Mouse (Mus musculus) midbrain, embryonic 14.5 days (tissue): Measurements from ENCODE around the gene Disc1. TPM values are rescaled to one million over a fixed set of nuclear protein-coding genes. Genes with fewer than 3 reads are reported as not detected.

Source experiments
- ATAC-seq: fragments of 200-750 bp; cut with Nextera tagmentation; 2 replicates; pipeline ENCODE4 v1.8.0; 2017; ENCODE audit warnings: moderate number of reproducible peaks, moderate library complexity; ENCODE audit not compliant: low FRiP score, low TSS enrichment
- DNase-seq: peaks from one replicate; pipeline ENCODE4 v3.0.0-alpha.2; 2015
- H3K27ac ChIP-seq: fragments of 300-500 bp; sonication (generic); replicated peaks from 2 replicates; pipeline ENCODE4 v1.5.1; 2014; ENCODE audit warnings: mild to moderate bottlenecking, low read depth, low read length, moderate library complexity
- H3K27me3 ChIP-seq: fragments of 300-500 bp; sonication (generic); 2 replicates; pipeline ENCODE4 v1.6.1; 2014; ENCODE audit warnings: low read length, control low read depth, mixed read lengths; ENCODE audit not compliant: control insufficient read depth, insufficient read depth
- H3K36me3 ChIP-seq: fragments of 300-500 bp; sonication (generic); 2 replicates; pipeline ENCODE4 v1.6.1; 2014; ENCODE audit warnings: low read length, control low read depth; ENCODE audit not compliant: control insufficient read depth, insufficient read depth
- H3K4me1 ChIP-seq: fragments of 300-500 bp; sonication (generic); 2 replicates; pipeline ENCODE4 v1.6.1; 2014; ENCODE audit warnings: mild to moderate bottlenecking, antibody characterized with exemption, low read length, control low read depth; ENCODE audit not compliant: control insufficient read depth, insufficient read depth
- H3K4me2 ChIP-seq: fragments of 300-500 bp; sonication (generic); 2 replicates; pipeline ENCODE4 v1.6.1; 2014; ENCODE audit warnings: mild to moderate bottlenecking, low read length, moderate library complexity
- H3K4me3 ChIP-seq: fragments of 300-500 bp; sonication (generic); replicated peaks from 2 replicates; pipeline ENCODE4 v1.5.1; 2014; ENCODE audit warnings: low read depth, low read length
- H3K9ac ChIP-seq: fragments of 300-500 bp; sonication (generic); replicated peaks from 2 replicates; pipeline ENCODE4 v1.6.1; 2014; ENCODE audit warnings: mild to moderate bottlenecking, low read length, moderate library complexity
- H3K9me3 ChIP-seq: fragments of 300-500 bp; sonication (generic); 2 replicates; pipeline ENCODE4 v1.6.1; 2016; ENCODE audit warnings: low read length, control low read depth, mixed read lengths; ENCODE audit not compliant: control insufficient read depth
- WGBS: fragments of 180-500 bp; shearing (Covaris S2); extraction: QIAGEN DNeasy Blood & Tissue Kit; methylation state at CpG from one replicate; pipeline ENCODE4 v1.1.7; 2014; 5-methylcytosine and 5-hydroxymethylcytosine counted together
- polyA plus RNA-seq: library from polyadenylated mRNA; unstranded; fragments of >200 nt; fragmentation: Nextera tagmentation; extraction: Ambion mirVana; gene quantifications from 2 replicates; pipeline ENCODE4 v1.2.1, GENCODE M21; 2014

Disc1 gene
- polyA plus RNA-seq, 1 experiment from 2014 or later: 0.78 TPM

DNA sequence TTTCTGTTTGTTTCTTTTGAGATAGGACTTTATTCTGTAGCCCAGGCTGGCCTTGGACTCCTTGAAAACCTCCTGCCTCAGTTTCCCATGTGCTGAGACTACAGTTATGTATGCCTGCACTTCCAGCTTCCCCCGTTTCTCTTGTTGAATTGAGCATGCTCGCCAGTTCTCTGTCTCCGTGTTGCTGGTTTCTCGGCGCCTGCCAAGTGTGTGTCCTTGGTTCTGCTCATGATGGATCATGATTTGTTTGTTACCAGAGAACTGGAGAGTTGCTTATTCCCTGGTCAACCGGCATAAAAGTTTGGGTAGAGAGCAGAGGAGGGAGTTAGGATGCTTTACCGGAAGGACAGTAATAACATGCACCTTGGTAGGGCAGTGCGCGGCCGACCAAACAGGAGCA, 20.1 kb downstream of the Disc1 start:
- no peaks in the 10 kb centered on the region for H3K36me3 ChIP-seq

DNA sequence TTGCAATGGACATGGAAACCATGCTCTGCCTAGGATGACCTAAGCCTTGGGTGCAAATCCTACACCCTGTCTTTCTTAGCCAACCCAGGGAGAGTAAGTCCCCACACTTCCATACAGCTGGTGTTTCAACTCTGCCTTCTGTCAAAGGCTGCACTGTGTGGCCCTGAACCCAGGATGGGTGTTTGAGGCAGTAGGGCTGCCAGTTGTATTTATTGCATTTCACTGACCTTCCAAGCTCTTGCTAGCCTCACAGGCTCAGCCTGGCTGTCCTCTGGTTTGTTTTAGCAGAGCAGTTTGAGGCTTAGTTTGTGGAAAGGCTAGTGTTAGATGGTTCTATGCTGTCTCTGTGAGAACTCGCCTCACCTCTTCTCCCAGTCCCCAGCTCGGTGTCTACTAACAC, 20.6 kb downstream of the Disc1 start:
- ATAC-seq (no peak), DNase-seq (no peak)
- H3K27ac ChIP-seq: no peak overlapping the region
- no peak overlapping the region for H3K4me2 ChIP-seq
- WGBS: 87% methylated on average over 2 of the region's 2 CpGs
- H3K36me3 ChIP-seq: no peaks in the 10 kb centered on the region
- H3K9ac ChIP-seq: no peak overlapping the region
- no peak overlapping the region for H3K4me3 ChIP-seq
- no peaks in the 10 kb centered on the region for H3K9me3 ChIP-seq
- no peaks in the 10 kb centered on the region for H3K27me3 ChIP-seq
- H3K4me1 ChIP-seq: peaks cover 9% of the 10 kb centered on the region; the same call in 1 of the 2 replicates

More for the DNA sequence above, 20.1 kb downstream of the Disc1 start:
- Histone ChIP-seq H3K4me3 (no peak overlapping the region), H3K9ac (no peak overlapping the region), H3K4me1 (peaks cover 11% of the 10 kb centered on the region; the same call in 1 of the 2 replicates), H3K4me2 (no peak overlapping the region), H3K27me3 (no peaks in the 10 kb centered on the region), H3K9me3 (no peaks in the 10 kb centered on the region), H3K27ac (no peak overlapping the region)
- no peak for DNase-seq
- WGBS: 94% methylated on average over 10 of the region's 10 CpGs
- no peak for ATAC-seq

DNA sequence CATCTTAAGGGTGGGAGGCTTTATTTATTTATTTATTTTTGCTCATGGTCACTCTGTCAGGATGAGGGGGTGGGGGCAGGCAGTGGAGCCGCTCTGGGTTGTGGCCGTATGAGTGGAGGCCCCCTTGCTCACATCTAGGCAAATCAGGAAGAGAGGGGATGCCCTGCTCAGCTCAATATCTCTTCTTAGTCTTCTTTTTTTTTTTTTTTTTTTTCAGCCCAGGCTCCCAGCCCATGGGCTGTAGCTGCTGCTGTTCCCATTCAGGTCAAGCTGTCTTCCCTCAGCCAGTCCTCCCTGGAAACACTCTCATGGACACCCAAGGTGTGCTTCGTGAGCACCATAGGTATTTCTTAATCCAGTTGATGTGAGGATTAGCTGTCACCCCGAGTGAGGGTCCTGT, 21.4 kb downstream of the Disc1 start:
- Histone ChIP-seq H3K9ac (no peak overlapping the region), H3K36me3 (no peaks in the 10 kb centered on the region), H3K4me1 (peaks cover 7% of the 10 kb centered on the region; the same call in 1 of the 2 replicates), H3K9me3 (no peaks in the 10 kb centered on the region), H3K27ac (no peak overlapping the region), H3K4me2 (no peak overlapping the region), H3K4me3 (no peak overlapping the region), H3K27me3 (no peaks in the 10 kb centered on the region)
- ATAC-seq (no peak), DNase-seq (no peak)
- 72% methylated on average over 4 of the region's 4 CpGs for WGBS

DNA sequence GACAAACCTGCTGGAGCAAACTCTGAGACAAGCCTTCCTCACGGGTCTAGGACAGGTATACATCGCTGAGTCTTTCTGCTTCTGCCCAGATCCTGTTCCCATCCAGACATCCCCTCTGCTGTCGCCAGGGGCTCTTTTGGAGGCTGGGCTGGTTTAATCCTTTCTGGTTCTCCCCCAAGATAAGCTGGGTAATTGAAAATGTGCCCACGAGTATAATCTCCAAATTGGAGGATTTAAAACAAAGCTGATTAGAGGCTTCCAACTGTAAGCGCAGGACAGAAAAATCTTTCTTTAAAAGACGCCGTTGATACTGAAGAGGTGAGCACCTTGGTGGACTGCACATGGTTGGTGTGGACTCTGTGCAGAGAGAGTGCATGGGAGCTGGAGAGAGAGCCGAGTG, 23.3 kb downstream of the Disc1 start:
- H3K4me1 ChIP-seq: peaks cover 16% of the 10 kb centered on the region
- ATAC-seq (no peak), DNase-seq (peak; percentile 42)
- no peak overlapping the region for H3K9ac ChIP-seq
- H3K9me3 ChIP-seq: no peaks in the 10 kb centered on the region
- peak overlapping the region; percentile 37; the same call in 1 of the 2 replicates for H3K27ac ChIP-seq
- whole genome bisulfite sequencing: 55% methylated on average over 8 of the region's 8 CpGs
- no peaks in the 10 kb centered on the region for H3K27me3 ChIP-seq
- no peaks in the 10 kb centered on the region for H3K36me3 ChIP-seq
- no peak overlapping the region for H3K4me2 ChIP-seq
- H3K4me3 ChIP-seq: no peak overlapping the region

DNA sequence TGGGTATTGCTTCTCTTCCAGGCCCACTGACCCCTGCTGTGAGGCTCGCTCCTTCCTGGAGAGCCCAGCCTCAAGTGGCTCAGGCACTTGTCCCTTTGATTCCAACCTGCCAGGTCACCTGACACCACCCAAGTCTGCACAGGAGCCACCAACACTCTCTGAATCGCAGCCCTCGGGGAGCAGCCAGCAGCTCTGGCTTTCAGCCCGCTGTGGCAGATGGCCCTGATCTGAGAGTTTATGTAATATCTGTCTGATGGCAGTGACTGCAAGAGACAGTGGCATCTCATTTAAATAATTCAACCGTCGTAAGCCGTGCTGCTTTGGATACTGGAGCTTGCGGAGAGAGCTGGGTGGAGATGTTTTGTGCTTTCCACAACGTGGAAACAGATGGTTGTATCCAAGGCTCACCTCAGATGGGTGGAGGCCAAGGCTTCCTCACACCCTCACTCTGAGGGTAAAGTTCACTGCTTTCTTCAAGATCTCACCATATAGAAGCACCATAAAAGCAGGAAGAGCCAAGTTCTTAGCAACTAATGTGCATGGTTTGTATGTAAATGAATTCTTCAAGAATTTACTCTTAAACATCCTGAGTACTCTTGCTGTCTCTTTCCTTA, 24.9 kb downstream of the Disc1 start:
- peak; percentile 31; the same call in 1 of the 2 replicates for ATAC-seq
- WGBS: 31% methylated on average over 9 of the region's 9 CpGs

DNA sequence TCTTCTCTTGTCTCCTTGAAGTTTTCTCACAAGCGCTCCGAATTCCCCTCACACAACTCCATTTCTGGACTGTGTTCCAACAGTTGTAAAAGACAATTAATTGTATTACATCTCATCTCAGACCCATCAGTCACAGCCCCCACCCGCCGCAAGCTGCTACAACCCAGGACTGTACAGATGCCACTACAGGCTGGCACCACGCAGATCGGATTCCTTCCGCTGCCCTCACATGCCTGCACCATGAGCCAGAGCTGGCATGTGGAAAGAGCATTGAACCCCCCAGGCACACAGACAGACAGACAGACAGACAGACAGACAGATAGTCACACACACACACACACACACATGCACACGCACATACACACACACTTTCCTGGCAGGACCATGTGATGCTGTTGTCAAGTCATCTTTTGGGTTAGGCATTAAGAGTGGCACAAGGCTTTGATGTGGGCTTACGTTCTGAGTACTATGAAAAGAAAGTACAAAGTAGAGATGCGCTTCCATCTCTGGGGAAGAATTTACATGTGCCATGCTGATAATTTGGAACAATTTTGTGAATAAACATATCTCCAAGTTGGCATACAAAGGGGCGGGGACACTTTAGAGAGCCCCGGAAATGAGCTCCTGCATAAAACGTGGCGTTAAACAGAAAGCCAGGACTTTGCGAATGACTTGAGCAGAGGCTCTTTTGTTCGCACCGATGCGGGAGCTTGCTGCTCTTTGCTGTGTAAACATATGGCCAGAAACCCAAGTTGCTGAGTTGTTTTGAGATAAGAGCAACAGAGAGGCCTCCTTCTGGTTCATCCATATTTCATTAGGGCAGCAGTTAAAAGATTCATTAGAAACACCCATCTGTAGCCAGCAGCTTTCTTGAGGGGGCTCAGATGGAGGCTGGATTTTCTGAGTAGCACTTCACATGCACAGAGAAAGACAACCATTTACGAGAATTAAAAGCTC, 26.7 kb downstream of the Disc1 start:
- H3K27ac ChIP-seq: no peak overlapping the region
- no peak overlapping the region for H3K9ac ChIP-seq
- H3K9me3 ChIP-seq: no peaks in the 10 kb centered on the region
- DNase-seq (peak; percentile 57), ATAC-seq (no peak)
- no peaks in the 10 kb centered on the region for H3K36me3 ChIP-seq
- H3K4me3 ChIP-seq: no peak overlapping the region
- H3K4me2 ChIP-seq: no peak overlapping the region
- WGBS: 58% methylated on average over 19 of the region's 19 CpGs
- no peaks in the 10 kb centered on the region for H3K27me3 ChIP-seq
- H3K4me1 ChIP-seq: peaks cover 16% of the 10 kb centered on the region

More for the DNA sequence above, 24.9 kb downstream of the Disc1 start:
- DNase-seq: peak; percentile 63
- Histone ChIP-seq H3K27ac (no peak overlapping the region; the same call in 1 of the 2 replicates), H3K4me1 (peaks cover 16% of the 10 kb centered on the region), H3K4me2 (no peak overlapping the region), H3K9me3 (no peaks in the 10 kb centered on the region), H3K9ac (no peak overlapping the region), H3K36me3 (no peaks in the 10 kb centered on the region), H3K4me3 (no peak overlapping the region), H3K27me3 (no peaks in the 10 kb centered on the region)

DNA sequence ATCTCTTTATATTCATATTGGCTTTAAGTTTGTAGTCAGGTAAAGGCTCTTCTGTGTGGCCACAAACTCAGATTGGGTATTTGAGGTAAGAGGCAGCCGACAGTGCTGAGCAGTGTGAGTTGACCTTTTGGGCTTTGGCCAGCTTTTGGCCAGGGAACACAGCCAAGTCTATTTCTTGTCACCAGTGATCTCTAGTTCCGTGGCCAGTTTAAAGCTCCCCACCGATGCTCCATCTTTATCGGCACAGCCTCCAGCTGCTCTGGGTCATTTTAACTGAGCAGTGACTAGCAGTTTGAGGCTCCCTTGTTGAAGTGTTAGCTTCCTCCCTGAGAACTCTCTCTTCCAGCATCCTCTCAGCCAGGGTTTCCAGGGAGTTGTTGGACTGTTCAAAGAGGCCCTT, 29.8 kb downstream of the Disc1 start:
- Histone ChIP-seq H3K9me3 (no peaks in the 10 kb centered on the region), H3K4me3 (no peak overlapping the region), H3K27me3 (no peaks in the 10 kb centered on the region), H3K27ac (peak overlapping the region; percentile 57; the same call in 1 of the 2 replicates), H3K9ac (no peak overlapping the region), H3K36me3 (no peaks in the 10 kb centered on the region), H3K4me2 (no peak overlapping the region), H3K4me1 (peaks cover 13% of the 10 kb centered on the region)
- ATAC-seq (no peak), DNase-seq (no peak)
- 83% methylated on average over 4 of the region's 4 CpGs for WGBS

DNA sequence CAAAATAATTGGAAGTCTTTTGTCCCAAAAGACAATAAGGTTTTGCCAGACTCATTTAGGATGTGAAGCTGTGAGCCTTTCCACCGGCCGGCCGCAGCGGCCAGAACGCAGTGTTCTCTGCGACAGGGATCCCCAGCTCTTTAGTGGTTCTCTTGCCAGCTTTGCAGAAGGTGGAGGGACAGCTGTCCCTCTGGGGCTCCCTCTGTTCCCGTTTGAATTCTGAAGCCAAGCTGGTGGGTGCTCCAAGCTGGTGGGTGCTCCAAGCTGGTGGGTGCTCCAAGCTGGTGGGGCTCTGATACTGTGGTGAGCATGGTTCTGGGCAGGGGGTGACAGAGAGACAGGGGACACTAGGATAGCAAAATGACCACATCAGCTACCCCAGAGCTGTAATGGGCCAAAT, 30.5 kb downstream of the Disc1 start:
- WGBS: 61% methylated on average over 7 of the region's 7 CpGs
- peaks cover 9% of the 10 kb centered on the region for H3K4me1 ChIP-seq
- no peaks in the 10 kb centered on the region for H3K36me3 ChIP-seq
- no peaks in the 10 kb centered on the region for H3K27me3 ChIP-seq
- H3K4me3 ChIP-seq: no peak overlapping the region
- H3K4me2 ChIP-seq: no peak overlapping the region
- no peak overlapping the region for H3K9ac ChIP-seq
- DNase-seq: no peak
- no peak for ATAC-seq
- H3K27ac ChIP-seq: no peak overlapping the region
- no peaks in the 10 kb centered on the region for H3K9me3 ChIP-seq
